Mouse (Mus musculus) bone marrow, adult 2 months (tissue): Measurements from ENCODE around the gene Olfr1102.

ENCODE experiments used
- CTCF ChIP-seq: fragments of 200-500 bp; IDR thresholded peaks from 2 replicates; pipeline ENCODE4 v1.5.1; 2011; ENCODE audit warnings: low read length, control low read depth; ENCODE audit not compliant: control insufficient read depth, insufficient read depth
- POLR2A ChIP-seq: fragments of 200-500 bp; IDR thresholded peaks from 2 replicates; pipeline ENCODE4 v1.6.1; 2011; ENCODE audit warnings: low read depth, mild to moderate bottlenecking, control low read depth, low read length, borderline replicate concordance; ENCODE audit not compliant: control insufficient read depth

DNA sequence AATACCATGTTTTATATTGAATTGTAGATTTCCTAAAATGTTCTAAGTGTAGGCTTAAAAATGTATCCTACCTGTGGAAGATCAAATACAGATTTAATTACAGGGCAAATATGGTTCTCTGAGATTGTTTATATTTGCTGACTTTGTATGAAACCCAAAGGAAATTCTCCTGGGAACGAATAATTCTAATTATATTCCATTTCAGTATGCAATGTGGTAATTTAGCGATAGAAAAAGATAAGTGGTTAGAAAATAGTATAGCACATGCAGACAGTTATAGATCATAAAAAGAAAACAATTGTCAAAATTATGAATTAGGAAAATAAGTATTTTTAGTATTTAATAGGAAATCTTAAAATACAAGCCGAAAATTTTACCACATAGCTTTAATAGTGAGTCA lies 7.1 kb upstream of the Olfr1102 start, which contains the start of gene Olfr1101:
- TF ChIP-seq CTCF (no peak), POLR2A (no peak)
